Mouse (Mus musculus) spleen, adult 18-20 months (tissue): ENCODE measurements around the gene Olfr228.
"Not testable (repeated sequence)": the region's sequence is repeated elsewhere in the genome, so short reads cannot be mapped to it uniquely, and the experiment has no call there.

Source experiments
- DNase-seq, 2 experiments: peaks; one replicate each; pipeline ENCODE4 v3.0.0; 2022; ENCODE audit warnings: mixed read lengths in 2 of 2

The Olfr228 gene

GRCm38 (mm10) chr2:86487286-86487685 is at the start of gene Olfr228:
TSS of gene Olfr228 (minus strand) at chr2:86487386.
- no peak for DNase-seq

DNA sequence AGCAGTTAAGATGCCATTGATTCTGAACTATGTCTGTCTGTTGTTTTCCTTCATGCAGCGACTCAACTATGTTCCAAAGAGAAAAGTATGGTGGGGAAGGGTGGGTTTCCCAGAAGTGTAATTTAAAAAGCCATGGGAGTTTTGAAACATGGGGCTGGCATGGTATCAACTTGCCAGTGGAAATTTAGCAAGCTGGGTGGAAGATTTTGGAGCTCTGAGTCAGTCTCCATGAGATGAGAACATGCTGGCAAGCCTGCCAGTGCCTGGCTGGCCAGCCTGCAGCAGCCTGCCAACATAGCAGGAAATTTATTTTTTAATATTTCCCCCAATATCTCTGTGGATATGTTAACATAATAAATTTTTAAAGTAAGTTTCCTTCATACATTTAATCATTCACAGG is 43.8 kb upstream of the Olfr228 start:
- DNase-seq: no peak

DNA sequence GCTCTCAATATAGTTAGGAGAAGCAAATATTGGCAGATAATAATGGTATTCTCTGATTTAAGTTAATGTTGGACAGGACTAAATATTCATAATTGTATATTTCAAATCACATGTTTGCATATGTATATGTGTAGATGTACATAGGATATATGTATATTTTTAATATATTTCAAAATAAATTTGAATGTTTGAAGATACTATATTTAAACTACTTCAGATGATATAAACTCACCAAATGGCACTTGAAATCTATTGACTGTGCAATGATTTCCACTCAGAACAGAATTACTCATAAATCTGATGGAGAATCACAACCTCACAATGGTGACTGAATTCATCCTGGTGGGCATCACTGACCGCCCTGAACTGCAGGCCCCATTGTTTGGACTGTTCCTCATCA is 21.0 kb upstream of the Olfr228 start, which contains the start of gene Olfr1076:
Gene Olfr1076, plus strand, starts transcription at position 301 of the 400 bp plus-strand sequence.
- no peak for DNase-seq

- peak in 1 of 2 experiments; percentile 8 for DNase-seq
Observed at GRCm38 (mm10) chr2:86464442-86465109, 22.6 kb downstream of the Olfr228 start.

DNA sequence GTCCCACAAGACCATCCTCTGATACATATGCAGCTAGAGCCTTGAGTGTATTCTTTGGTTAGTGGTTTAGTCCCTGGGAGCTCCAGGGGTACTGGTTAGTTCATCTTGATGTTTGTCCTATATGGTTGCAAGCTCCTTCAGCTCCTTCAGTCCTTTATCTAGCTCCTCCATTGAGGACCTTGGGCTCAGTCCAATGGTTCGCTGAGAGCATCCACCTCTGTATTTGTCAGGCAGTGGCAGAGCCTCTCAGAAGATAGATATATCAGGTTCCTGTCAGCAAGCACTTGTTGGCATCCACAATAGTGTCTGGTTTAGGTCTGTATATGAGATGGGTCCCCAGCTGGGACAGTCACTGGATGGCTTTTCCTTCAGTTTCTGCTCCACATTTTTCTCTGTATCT is 26.8 kb downstream of the Olfr228 start:
- DNase-seq: no peak

GRCm38 (mm10) chr2:86456169-86456568 is 31.0 kb downstream of the Olfr228 start, which contains the start of gene Olfr1066:
TSS of gene Olfr1066 (minus strand) at chr2:86456269.
- no peak for DNase-seq

DNA sequence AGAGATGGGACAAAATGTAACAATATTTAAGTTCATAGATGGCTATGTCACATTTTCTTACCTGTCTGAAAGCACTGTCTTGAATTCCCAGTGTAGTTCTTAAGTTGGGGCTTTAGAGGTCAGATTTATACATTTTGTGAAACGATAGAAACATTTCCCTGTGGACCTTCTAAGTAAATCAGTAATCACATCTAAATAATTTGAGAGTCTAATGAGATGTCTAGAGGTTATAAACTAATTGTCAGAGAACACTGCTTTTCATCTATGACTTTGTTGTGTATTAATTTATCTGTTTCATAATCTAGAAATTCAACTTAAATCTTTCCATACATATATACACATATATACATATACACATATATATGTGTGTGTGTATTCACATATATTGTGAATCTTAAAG is 36.7 kb downstream of the Olfr228 start, which contains the start of gene Olfr1065:
Gene Olfr1065, minus strand, starts transcription at position 101 of the 400 bp plus-strand sequence.
- DNase-seq: not testable (repeated sequence)

DNA sequence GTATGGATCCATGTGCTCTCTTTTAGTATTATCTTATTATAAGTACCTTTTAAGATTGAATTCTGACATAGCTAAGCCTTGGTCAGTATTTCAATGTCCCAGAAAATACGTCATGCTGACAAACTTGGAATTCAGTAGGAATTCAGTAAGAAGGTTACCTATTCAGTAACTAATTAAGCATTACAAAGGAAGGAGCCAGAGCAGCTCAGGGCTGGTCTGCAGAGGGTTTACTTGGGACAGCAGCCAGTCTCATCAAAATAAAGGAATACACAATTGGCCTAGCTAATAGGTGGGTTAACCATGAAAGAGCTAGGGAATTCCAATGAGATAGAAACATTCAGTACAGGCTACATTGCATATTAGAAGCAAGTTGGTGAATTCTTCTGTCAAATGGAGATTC is 45.1 kb downstream of the Olfr228 start:
- not testable (repeated sequence) for DNase-seq
